Mouse (Mus musculus) kidney, embryonic 15.5 days (tissue): ENCODE results near the gene Mif. TPM values are rescaled to one million over a fixed set of nuclear protein-coding genes. Genes with fewer than 3 reads are reported as not detected.
"Not testable (repeated sequence)": the region's sequence is repeated elsewhere in the genome, so short reads cannot be mapped to it uniquely, and the experiment has no call there.

Source experiments
- ATAC-seq: fragments of 200-750 bp; cut with Nextera tagmentation; replicated peaks from 2 replicates; pipeline ENCODE4 v1.8.0; 2017; ENCODE audit warnings: moderate TSS enrichment; ENCODE audit not compliant: low FRiP score
- H3K27ac ChIP-seq: fragments of 300-500 bp; sonication (generic); 2 replicates; pipeline ENCODE4 v1.5.1; 2015; ENCODE audit warnings: mild to moderate bottlenecking, inconsistent platforms
- H3K27me3 ChIP-seq: fragments of 300-500 bp; sonication (generic); 2 replicates; pipeline ENCODE4 v1.6.1; 2015; ENCODE audit warnings: inconsistent platforms
- H3K36me3 ChIP-seq: fragments of 300-500 bp; sonication (generic); 2 replicates; pipeline ENCODE4 v1.6.1; 2015; ENCODE audit warnings: inconsistent platforms
- H3K4me1 ChIP-seq: fragments of 300-500 bp; sonication (generic); 2 replicates; pipeline ENCODE4 v1.6.1; 2015; ENCODE audit warnings: inconsistent platforms
- H3K4me2 ChIP-seq: fragments of 300-500 bp; sonication (generic); 2 replicates; pipeline ENCODE4 v1.6.1; 2015; ENCODE audit warnings: moderate library complexity, mild to moderate bottlenecking, inconsistent platforms
- H3K4me3 ChIP-seq: fragments of 300-500 bp; sonication (generic); replicated peaks from 2 replicates; pipeline ENCODE4 v1.5.1; 2015; ENCODE audit warnings: mild to moderate bottlenecking, inconsistent platforms
- H3K9ac ChIP-seq: fragments of 300-500 bp; sonication (generic); 2 replicates; pipeline ENCODE4 v1.6.1; 2015; ENCODE audit warnings: mild to moderate bottlenecking, inconsistent platforms
- H3K9me3 ChIP-seq: fragments of 300-500 bp; sonication (generic); replicated peaks from 2 replicates; pipeline ENCODE4 v1.6.1; 2016; ENCODE audit warnings: inconsistent platforms
- WGBS: fragments of 180-500 bp; shearing (Covaris S2); methylation state at CpG from one replicate; pipeline ENCODE4 v1.1.7; 2015; ENCODE audit warnings: mixed read lengths; 5-methylcytosine and 5-hydroxymethylcytosine counted together
- polyA plus RNA-seq: library from polyadenylated mRNA; unstranded; fragments of >200 nt; fragmentation: Nextera tagmentation; extraction: Ambion mirVana; gene quantifications from 2 replicates; pipeline ENCODE4 v1.2.1, GENCODE M21; 2015

The Mif gene
- polyA plus RNA-seq, 1 experiment from 2014 or later, result 2,032 TPM

DNA sequence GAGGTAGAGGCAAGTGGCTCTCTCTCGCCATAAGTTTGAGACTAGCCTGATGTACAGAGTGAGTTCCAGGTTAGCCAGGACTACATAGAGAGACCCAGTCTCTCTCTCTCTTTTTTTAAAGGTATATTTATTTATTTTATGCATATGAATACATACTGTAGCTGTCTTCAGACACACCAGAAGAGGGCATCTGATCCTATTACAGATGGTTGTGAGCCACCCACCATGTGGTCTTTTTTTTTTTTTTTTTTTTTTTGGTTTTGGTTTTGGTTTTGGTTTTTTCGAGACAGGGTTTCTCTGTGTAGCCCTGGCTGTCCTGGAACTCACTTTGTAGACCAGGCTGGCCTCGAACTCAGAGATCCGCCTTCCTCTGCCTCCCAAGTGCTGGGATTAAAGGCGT is 27.5 kb upstream of the Mif start:
- peaks cover 28% of the 10 kb centered on the region for H3K4me1 ChIP-seq
- H3K4me2 ChIP-seq, H3K36me3 ChIP-seq, ATAC-seq, H3K27me3 ChIP-seq, H3K27ac ChIP-seq, H3K9ac ChIP-seq, H3K9me3 ChIP-seq, H3K4me3 ChIP-seq: not testable (repeated sequence)
- WGBS, result 91% methylated on average over 5 of the region's 5 CpGs

DNA sequence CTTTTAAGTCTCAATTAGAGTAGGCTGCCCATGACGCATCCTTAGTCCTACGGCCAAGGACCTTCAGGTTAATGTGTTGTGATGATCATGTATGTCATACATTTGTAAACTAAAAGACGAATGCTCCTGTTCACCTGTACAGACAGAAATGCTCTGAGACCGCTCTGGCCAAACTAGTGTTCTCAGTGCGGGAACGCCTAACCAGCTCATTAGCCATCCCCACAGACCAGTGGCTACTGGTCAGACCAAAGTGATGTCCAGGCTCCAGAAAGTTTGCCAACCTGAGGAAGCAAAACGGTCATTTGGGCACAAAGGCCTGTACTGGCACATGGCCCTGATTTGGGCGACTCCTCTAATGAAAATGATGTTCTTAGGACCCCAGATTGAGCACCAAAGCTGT is 24.7 kb upstream of the Mif start:
- 93% methylated on average over 8 of the region's 8 CpGs for WGBS
- Histone ChIP-seq H3K27me3 (no peaks in the 10 kb centered on the region), H3K9ac (no peak overlapping the region), H3K36me3 (no peaks in the 10 kb centered on the region), H3K4me1 (peaks cover 30% of the 10 kb centered on the region), H3K4me3 (no peak overlapping the region), H3K4me2 (no peak overlapping the region), H3K9me3 (no peaks in the 10 kb centered on the region), H3K27ac (no peak overlapping the region)
- no peak for ATAC-seq

DNA sequence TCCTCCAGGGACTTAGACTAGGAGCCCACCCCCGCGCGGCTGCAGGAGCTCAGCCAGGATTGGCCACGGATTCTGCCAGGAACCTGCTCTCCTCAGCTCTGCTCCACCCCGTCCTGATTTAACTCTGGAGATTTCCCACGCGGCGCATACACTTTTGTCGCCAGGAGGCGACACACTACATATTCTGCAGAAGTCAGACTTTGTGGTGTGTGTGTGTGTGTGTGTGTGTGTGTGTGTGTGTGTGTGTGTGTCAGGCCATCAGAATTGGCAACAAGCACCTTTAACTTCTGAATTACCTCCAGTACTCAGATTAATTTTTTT is 23.2 kb upstream of the Mif start:
- peak overlapping the region; percentile 15; the same call in 1 of the 2 replicates for H3K4me3 ChIP-seq
- peak overlapping the region; percentile 51 for H3K4me2 ChIP-seq
- ATAC-seq, result peak; percentile 80
- H3K4me1 ChIP-seq, result peaks cover 20% of the 10 kb centered on the region
- whole genome bisulfite sequencing, result 2% methylated on average over 10 of the region's 10 CpGs
- H3K36me3 ChIP-seq, result no peaks in the 10 kb centered on the region
- no peaks in the 10 kb centered on the region for H3K27me3 ChIP-seq
- H3K9me3 ChIP-seq, result no peaks in the 10 kb centered on the region
- H3K9ac ChIP-seq, result 0 out of 2 replicates have a peak overlapping the region, but pooled peaks have one; percentile 10
- peak overlapping the region; percentile 81 for H3K27ac ChIP-seq

DNA sequence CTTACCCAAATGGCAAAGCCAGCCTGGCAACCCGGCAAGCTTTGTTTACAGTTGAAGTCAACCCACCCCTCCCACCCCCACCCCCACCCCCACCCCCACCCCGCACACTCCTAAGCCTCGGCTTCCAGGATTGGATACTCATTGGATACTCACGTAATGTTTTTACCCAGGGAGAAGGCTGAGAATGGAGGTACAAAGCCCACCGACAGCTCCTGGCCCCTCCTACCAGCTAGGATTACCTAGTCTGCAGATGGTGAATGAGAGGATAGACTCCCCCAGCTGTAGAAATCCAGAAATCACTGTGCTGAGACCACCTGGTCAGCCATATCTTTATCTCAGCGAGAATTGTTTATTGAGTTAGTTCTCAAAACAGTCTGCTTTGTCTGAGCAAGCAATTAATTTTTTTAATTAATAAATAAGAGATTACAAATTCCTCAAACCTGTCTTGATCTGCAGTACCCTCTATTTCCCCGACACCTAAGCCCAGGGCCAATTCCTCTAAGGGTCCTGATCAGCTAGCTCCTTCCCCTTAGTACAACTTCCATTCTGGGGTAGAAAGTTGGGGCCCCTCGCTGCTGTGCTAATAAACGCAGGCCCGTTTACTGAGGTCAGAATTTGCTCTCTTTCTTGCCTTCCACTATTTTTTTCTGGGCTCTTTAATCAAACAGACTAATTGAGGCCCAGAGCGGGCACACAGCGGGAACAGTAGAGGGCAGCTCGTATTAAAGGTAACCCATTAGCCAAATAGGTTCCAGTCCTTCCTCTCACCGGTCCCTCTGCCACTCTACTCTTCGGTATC is 22.6 kb upstream of the Mif start:
- 0 out of 2 replicates have a peak overlapping the region, but pooled peaks have one; percentile 10 for H3K9ac ChIP-seq
- ATAC-seq, result peak; percentile 49
- peak overlapping the region; percentile 17; the same call in 1 of the 2 replicates for H3K4me3 ChIP-seq
- peak overlapping the region; percentile 51 for H3K4me2 ChIP-seq
- H3K27me3 ChIP-seq, result no peaks in the 10 kb centered on the region
- H3K4me1 ChIP-seq, result peaks cover 20% of the 10 kb centered on the region
- H3K36me3 ChIP-seq, result no peaks in the 10 kb centered on the region
- 9% methylated on average over 15 of the region's 15 CpGs for WGBS
- no peaks in the 10 kb centered on the region for H3K9me3 ChIP-seq
- H3K27ac ChIP-seq, result peak overlapping the region; percentile 81

DNA sequence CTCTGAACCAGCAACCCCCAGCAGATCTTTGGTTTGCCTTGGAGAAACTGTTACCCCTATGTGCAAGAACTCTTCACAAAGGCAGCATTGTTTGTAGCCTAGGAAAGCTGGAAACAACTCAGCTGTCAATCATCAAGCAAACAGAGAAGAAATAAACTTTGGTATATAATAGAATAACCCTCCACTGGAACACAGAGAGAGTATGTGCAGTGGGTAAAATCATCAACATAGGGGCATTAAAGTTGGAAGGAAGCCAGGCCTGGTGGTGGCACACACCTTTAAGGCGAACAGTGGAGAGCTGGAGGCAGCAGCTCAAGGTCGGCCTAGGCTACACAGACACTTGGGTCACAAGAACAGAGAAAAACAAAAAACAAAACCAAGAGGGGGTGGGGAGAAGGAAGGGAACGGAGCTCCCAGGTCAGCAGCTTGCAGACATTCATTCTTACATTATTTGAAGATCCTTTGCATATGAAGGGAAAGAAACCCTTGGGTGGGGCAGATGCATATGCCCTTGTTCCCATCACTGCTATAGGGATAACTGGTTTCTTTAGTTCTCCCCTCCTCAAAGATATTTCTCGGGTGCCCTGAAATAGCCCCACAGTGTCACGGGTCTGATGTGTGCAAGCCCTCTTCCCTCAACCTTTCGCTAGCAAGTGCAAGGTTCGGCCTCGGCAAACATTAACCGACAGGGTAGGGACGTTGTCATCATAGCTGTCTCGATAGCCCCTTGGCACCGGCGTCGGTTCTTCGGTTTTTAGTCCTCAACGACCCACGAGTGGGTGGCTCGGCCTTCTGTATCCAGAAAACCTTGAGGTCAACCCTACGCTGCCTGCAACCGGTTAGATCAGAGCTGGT is 21.8 kb upstream of the Mif start:
- WGBS, result 20% methylated on average over 20 of the region's 20 CpGs
- Histone ChIP-seq H3K4me2 (peak overlapping the region; percentile 51), H3K9me3 (no peaks in the 10 kb centered on the region), H3K36me3 (no peaks in the 10 kb centered on the region), H3K4me3 (0 out of 2 replicates have a peak overlapping the region, but pooled peaks have one; percentile 17), H3K9ac (no peak overlapping the region), H3K4me1 (peaks cover 20% of the 10 kb centered on the region), H3K27ac (peak overlapping the region; percentile 72), H3K27me3 (no peaks in the 10 kb centered on the region)
- ATAC-seq, result peak; percentile 57

DNA sequence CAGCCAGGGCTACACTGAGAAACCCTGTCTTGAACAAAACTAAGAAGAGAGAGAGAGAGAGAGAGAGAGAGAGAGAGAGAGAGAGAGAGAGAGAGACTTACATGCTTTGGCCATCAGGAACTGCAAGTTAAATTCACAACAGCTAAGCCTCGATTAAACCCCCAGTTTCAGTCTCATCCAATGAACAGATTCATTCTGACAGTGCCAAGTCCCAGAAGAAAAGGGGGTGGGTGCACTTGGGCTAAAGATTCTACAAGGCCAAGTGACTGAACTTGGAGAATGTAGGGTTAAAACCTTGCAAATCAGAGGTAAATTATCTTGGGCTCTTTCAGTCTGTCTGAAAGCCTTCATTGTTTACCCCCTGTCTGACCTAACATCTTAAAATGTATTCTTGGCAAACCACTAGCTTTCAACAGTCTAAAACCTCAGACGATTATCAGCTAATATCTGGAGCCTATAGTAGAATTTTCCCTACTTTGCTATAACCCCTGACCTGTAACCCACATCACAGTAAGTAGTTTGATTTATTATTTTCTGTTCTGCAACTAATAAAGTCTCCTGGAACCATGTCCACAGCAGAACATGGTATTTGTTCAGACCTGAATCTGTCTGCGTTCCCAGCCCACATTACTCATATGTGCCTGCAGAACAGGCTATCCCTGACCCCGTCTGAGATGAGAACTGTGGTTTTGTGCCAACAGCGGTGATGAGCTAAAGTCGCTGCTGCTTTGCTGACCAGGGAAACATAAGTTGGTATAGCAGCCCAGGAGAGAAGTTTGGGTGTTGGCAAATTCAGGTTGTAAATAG is 20.9 kb upstream of the Mif start:
- 61% methylated on average over 6 of the region's 6 CpGs for WGBS
- H3K4me2 ChIP-seq, result no peak overlapping the region

DNA sequence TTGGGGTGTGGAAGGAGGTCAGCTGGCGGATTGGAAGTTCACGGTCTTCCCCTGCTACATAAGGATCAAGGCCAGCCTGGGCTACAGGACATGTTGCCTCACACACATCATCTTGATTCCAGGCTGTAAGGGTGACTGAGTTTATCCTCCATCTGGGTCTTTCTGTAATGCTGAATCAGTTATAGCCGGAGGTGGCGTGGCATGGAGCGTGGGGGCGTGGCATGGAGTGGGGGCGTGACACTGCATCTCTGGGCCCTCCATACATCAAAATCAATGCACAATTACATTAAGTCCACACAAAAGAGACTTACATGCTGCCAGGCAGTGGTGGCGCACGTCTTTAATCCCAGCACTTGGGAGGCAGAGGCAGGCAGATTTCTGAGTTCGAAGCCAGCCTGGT is 20.3 kb upstream of the Mif start:
- Histone ChIP-seq H3K4me3 (no peak overlapping the region), H3K27ac (no peak overlapping the region), H3K27me3 (no peaks in the 10 kb centered on the region), H3K4me1 (peaks cover 20% of the 10 kb centered on the region), H3K36me3 (no peaks in the 10 kb centered on the region), H3K9me3 (no peaks in the 10 kb centered on the region), H3K9ac (no peak overlapping the region), H3K4me2 (no peak overlapping the region)
- WGBS, result 91% methylated on average over 10 of the region's 10 CpGs
- ATAC-seq, result no peak

More for the DNA sequence above, 20.9 kb upstream of the Mif start:
- Histone ChIP-seq H3K27ac (peak overlapping the region; percentile 72; the same call in 1 of the 2 replicates), H3K9ac (no peak overlapping the region), H3K4me3 (no peak overlapping the region), H3K4me1 (peaks cover 20% of the 10 kb centered on the region), H3K27me3 (no peaks in the 10 kb centered on the region), H3K36me3 (no peaks in the 10 kb centered on the region), H3K9me3 (no peaks in the 10 kb centered on the region)
- no peak for ATAC-seq

DNA sequence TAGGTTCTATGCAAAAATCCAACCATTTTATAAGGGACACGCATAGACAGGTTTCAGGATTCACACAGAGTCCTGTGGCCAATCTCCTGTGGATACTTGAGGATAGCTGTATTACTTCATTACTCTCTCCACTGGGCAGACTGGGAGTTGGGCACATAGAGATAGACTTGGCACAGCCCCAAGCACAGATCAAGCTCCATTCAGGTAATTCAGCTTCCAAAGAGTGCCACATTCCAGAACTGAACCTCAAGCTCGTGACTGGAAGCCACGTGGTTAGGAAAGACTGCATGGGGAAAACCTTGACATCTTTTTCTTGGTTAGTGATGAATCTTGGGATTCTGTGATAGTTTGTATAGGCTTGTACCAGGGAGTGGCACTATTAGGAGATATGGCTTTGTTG is 18.8 kb upstream of the Mif start:
- Histone ChIP-seq H3K9me3 (no peaks in the 10 kb centered on the region), H3K4me2 (no peak overlapping the region), H3K4me3 (no peak overlapping the region), H3K36me3 (no peaks in the 10 kb centered on the region), H3K27ac (no peak overlapping the region), H3K27me3 (no peaks in the 10 kb centered on the region), H3K4me1 (peaks cover 20% of the 10 kb centered on the region), H3K9ac (no peak overlapping the region)
- ATAC-seq, result no peak
- 91% methylated on average over 3 of the region's 3 CpGs for WGBS

DNA sequence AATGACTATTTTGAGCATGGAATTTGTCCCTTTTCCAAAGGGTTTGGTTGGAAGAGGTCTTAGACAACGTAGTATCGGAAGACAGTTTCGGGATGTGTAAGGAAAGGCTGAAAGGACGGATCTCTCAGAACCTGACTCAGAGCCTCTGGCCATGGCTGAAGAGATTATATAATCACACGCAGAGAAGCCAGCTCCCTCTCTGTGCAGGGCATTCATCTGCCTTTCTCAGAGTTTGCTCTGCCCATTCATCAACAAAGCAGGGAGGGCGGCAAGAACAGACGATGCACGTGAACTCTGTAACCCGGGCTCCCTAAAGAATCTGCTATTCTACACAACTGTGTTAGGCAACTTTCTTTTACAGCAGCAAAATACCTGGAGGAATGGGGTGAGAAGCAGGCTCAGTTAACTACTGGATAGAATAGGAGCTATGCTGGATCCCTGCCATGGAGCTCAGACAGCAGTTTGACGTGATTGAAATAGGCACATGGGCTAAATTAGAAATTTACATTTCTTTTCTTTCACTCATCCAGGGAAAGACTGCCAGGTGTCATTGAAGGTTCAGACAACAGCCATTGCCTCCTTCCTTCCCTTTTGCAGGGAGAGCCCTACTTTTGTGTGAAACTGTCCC is 13.6 kb upstream of the Mif start:
- H3K27ac ChIP-seq, result peak overlapping the region; percentile 68; the same call in 1 of the 2 replicates
- peak overlapping the region; percentile 74 for H3K4me2 ChIP-seq
- H3K4me1 ChIP-seq, result peaks cover 10% of the 10 kb centered on the region
- H3K9me3 ChIP-seq, result no peaks in the 10 kb centered on the region
- WGBS, result 41% methylated on average over 10 of the region's 10 CpGs
- H3K36me3 ChIP-seq, result no peaks in the 10 kb centered on the region
- no peak for ATAC-seq
- H3K4me3 ChIP-seq, result no peak overlapping the region
- H3K9ac ChIP-seq, result peak overlapping the region; percentile 42; the same call in 1 of the 2 replicates
- H3K27me3 ChIP-seq, result no peaks in the 10 kb centered on the region

DNA sequence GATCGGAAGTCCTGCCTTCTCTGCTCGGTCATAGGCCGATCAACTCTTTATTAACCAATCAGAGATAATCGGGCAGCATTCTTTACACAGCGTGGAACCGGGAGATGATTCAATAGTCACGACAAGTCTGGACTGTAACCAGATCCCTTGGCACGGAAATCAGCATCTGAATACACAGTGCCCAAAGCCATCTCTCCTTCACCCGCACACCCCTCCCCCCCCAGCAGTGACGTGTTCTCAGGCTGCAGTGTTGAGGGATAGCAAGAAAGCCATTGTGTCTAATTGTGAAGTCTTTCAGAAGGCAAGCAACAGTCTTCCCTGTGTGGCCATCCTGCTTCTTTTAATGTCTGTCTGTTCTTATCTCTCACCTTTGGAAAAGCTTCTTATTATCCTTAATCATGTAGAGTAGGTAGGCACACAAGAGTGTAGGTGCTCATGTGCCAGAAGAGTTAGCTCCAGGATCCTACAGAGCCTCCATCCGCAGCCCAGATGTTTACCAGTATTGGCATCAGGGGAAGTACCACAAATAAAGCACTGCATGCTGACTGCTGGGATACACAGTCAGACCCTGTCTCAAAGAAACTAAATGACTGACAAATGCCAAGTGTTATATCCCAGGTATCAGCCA is 13.0 kb upstream of the Mif start:
- Histone ChIP-seq H3K27me3 (no peaks in the 10 kb centered on the region), H3K4me3 (peak overlapping the region; percentile 43), H3K9ac (peak overlapping the region; percentile 42), H3K4me1 (peaks cover 10% of the 10 kb centered on the region), H3K4me2 (peak overlapping the region; percentile 74), H3K36me3 (no peaks in the 10 kb centered on the region), H3K27ac (peak overlapping the region; percentile 68), H3K9me3 (no peaks in the 10 kb centered on the region)
- 3% methylated on average over 11 of the region's 11 CpGs for WGBS
- peak; percentile 97 for ATAC-seq
